Mouse (Mus musculus) adrenal gland, adult 2 months (tissue): ENCODE measurements at regions not wholly inside any gene's neighbourhood (a gene's known extent, or its start where the extent isn't known, plus 50 kb on each side); places are given as distances from the start of the nearest gene placed in this dataset.
"Not testable (repeated sequence)": the region's sequence is repeated elsewhere in the genome, so short reads cannot be mapped to it uniquely, and the experiment has no call there.

Source experiments
- DNase-seq: peaks from one replicate; pipeline ENCODE4 v3.0.0; 2021

- no peak for DNase-seq
These were observed 1299.3 kb downstream of the Zfp704 start for GRCm38 (mm10) chr3:8310379-8311128.

- no peak for DNase-seq
These were observed 1302.6 kb downstream of the Zfp704 start for GRCm38 (mm10) chr3:8307296-8307695.

- DNase-seq = no peak
These were observed 1305.1 kb downstream of the Zfp704 start for GRCm38 (mm10) chr3:8304784-8305183.

- no peak for DNase-seq
These were observed 1316.8 kb downstream of the Zfp704 start for GRCm38 (mm10) chr3:8293036-8293435.

DNA sequence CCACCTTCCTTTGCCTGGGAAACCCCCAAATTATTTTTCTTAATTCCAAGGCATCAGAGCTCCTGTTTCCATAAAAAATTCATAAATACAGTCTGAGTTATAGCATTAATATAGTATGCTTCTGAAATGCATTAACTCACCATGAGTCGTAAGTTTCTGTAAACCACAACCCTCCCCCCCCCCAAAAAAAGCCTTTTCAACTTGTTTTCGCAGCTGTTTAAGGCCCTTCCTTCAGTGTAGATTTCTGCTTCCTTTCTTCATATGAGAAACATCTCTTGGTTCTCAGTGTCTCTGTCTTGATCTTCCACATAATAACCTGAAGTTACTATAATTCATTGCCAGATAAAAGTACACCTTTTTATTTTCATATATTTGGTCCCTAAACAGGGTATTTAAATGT is 1320.3 kb downstream of the Zfp704 start:
- no peak for DNase-seq

GRCm38 (mm10) chr3:8288437-8288836 is 1321.4 kb downstream of the Zfp704 start:
- no peak for DNase-seq

- DNase-seq = no peak
These were observed 1325.0 kb downstream of the Zfp704 start for GRCm38 (mm10) chr3:8284655-8285428.

DNA sequence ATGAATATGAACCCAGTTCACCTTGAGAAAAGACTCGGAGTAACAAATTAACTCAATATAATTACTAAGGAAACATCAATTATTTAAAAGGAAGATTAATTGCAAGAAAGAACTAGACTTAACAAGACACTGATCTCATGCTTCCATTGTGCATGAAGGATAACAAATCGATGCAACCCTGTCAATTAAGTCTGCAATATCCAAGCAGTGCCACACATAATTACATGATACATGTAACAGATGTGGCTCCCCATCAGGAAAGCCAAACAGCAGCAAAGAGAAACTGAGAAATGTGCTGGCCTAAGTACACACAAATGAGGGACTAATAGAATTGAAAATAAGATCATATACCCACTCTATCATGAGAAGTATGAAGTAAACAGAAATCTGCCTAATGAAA is 1327.5 kb downstream of the Zfp704 start:
- DNase-seq = no peak

DNA sequence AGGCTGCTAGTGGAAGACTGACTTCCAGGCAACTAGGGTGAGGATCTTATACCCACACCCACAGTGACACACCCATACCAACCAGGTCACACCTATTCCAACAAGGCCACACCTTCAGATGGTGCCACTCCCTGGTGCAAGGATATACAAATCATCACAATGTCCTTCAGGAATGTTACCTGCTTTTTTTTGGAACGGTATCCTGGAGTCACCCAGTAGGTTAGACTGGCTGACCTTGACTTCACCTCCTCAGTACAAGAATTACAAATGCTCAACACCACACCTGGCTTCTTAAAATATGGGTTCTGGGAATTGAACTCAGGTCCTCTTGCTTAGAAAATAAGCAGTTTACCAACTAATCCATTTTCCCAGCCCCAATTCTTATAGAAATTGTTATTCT is 1333.2 kb downstream of the Zfp704 start:
- no peak for DNase-seq

DNA sequence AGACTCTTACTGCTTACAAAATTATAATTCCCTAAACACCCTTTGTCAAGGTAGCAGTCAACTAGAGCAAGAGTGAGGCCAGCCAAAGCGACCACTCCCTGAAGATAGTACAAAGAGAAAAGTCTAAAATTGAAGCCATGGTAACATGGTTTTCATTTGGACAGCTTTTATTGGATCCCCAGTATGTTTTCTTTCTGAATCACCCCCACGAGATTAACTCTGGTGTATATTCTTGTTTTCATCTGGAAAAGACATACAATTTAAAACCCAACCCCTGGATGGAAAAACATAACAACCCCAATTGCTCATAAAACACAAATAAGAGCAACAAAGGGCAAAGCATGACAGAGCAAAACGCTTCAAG is 1339.0 kb downstream of the Zfp704 start:
- DNase-seq = no peak

GRCm38 (mm10) chr3:8270009-8270934 is 1339.6 kb downstream of the Zfp704 start:
- no peak for DNase-seq

GRCm38 (mm10) chr3:8265783-8266182 is 1344.1 kb downstream of the Zfp704 start:
- no peak for DNase-seq

- DNase-seq = no peak
These were observed 1345.4 kb downstream of the Zfp704 start for GRCm38 (mm10) chr3:8264366-8265033.

- DNase-seq = no peak
These were observed 1352.6 kb downstream of the Zfp704 start for GRCm38 (mm10) chr3:8257293-8257692.

DNA sequence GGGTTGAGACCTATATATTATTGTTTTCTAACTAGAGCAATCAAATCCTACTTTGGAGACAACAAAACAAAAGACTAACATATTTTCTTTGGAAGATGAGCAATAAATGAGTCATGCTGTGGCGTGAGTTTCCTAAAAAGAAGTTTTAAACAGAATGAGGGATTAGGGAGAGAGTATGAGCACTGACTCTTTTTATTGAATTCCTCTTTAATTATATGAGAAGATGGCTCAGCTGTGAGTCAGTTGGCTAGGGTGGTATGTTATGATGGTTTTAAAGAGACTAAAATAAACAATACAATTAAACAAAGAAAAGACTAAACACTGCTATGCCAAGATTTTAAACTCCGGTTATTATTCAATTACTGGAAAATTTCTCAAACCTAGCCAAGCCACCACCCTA is 1357.6 kb downstream of the Zfp704 start:
- DNase-seq = no peak

DNA sequence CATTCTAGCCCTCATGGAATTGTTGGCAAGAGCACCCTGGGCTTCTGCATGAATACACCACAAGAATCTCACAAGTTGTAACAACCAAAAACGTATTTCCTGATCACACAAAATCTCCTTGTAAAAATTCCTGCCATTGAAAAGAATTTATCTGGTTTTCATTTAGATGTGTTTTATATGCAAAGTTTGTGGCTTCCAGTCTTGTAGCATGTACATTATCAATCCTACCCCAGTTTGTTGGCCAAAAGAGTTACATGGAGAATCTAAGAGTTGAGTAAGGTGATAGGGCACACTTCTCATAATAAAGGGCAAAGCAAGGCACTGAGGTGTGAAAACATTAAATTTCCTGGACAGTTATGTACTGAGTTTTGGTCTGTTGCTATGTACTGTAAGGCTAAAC is 1361.0 kb downstream of the Zfp704 start:
- no peak for DNase-seq

- DNase-seq = peak; percentile 16
These were observed 1364.1 kb downstream of the Zfp704 start for GRCm38 (mm10) chr3:8245822-8246221.

- DNase-seq = peak; percentile 7
These were observed 1364.6 kb downstream of the Zfp704 start for GRCm38 (mm10) chr3:8245195-8245789.

GRCm38 (mm10) chr3:8244526-8245194 is 1365.2 kb downstream of the Zfp704 start:
- not testable (repeated sequence) for DNase-seq

DNA sequence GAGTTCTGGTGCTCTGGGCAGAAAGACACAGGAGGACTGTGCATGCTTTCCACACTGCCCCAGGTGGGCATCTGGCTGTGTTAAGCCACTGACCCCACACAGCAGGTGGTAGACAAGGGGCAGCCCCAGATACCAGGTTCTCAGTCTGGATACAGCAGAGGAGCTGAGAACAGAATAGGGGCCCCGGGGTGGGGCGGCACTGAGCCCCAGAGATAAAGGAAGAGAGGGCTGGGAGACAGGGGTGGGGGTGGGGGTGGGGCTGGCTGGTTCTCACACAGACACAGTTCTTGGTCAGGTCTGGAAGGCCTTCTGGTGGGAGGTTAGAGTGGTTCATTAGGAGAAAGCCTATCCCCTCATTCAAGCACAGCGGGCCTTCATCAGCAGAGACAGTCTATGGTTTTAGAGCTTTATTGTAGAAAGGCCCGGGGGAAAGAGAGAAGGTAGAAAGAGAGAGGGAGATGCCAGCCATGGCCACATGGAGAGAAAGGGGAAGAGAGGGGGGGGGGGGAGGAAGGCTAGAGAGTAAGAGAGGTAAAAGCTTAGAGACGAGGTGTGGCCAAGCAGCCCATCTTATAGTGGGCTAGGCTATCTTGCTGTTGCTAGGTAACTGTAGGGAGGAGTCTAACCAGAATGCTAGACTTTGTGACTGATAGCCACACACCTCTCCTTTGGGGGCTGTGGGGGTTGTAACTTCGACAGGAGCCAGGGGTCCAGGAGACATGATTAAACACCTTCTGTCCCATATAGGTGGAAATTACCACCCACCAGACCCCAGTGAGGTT is 1403.1 kb downstream of the Zfp704 start:
- no peak for DNase-seq
